Mouse (Mus musculus) embryonic facial prominence, embryonic 10.5 days (tissue): ENCODE data around the gene Cacna2d1. TPM values are rescaled to one million over a fixed set of nuclear protein-coding genes. Genes with fewer than 3 reads are reported as not detected.

Experiments used
- DNase-seq: peaks from one replicate; pipeline ENCODE4 v3.0.0-alpha.2; 2017; ENCODE audit warnings: low spot score
- H3K27ac ChIP-seq: fragments of 300-500 bp; sonication (generic); replicated peaks from 2 replicates; pipeline ENCODE4 v1.5.1; 2016; ENCODE audit warnings: mild to moderate bottlenecking
- H3K27me3 ChIP-seq: fragments of 300-500 bp; sonication (generic); replicated peaks from 2 replicates; pipeline ENCODE4 v1.6.1; 2016; ENCODE audit warnings: low read depth, mild to moderate bottlenecking; ENCODE audit not compliant: poor library complexity, severe bottlenecking
- H3K36me3 ChIP-seq: fragments of 300-500 bp; sonication (generic); replicated peaks from 2 replicates; pipeline ENCODE4 v1.6.1; 2016; ENCODE audit warnings: mild to moderate bottlenecking, moderate library complexity
- H3K4me1 ChIP-seq: fragments of 300-500 bp; sonication (generic); 2 replicates; pipeline ENCODE4 v1.6.1; 2016
- H3K4me3 ChIP-seq: fragments of 300-500 bp; sonication (generic); 2 replicates; pipeline ENCODE4 v1.5.1; 2016; ENCODE audit warnings: mild to moderate bottlenecking, moderate library complexity
- H3K9me3 ChIP-seq: fragments of 300-500 bp; sonication (generic); 2 replicates; pipeline ENCODE4 v1.6.1; 2016; ENCODE audit warnings: mild to moderate bottlenecking
- WGBS: fragments of 180-500 bp; shearing (Covaris S2); methylation state at CpG from one replicate; pipeline ENCODE4 v1.1.7; 2016; 5-methylcytosine and 5-hydroxymethylcytosine counted together
- polyA plus RNA-seq: library from polyadenylated mRNA; unstranded; fragments of >200 nt; fragmentation: Nextera tagmentation; extraction: Ambion mirVana; gene quantifications from 2 replicates; pipeline ENCODE4 v1.2.1, GENCODE M21; 2016

Cacna2d1 gene
- polyA plus RNA-seq = 6.0 and 8.2 TPM in 2 replicates

GRCm38 (mm10) chr5:15934376-15935233, at the start of gene Cacna2d1:
Gene Cacna2d1, plus strand, starts transcription at chr5:15934691.
- Histone ChIP-seq H3K27ac (peak within 1 kb of the TSS; percentile 93), H3K36me3 (no peaks in the 10 kb centered on the region), H3K27me3 (peaks cover 95% of the 10 kb centered on the region), H3K4me3 (peak within 1 kb of the TSS; percentile 72), H3K4me1 (peaks cover 17% of the 10 kb centered on the region), H3K9me3 (no peaks in the 10 kb centered on the region)
- under 1% methylated on average over 120 of the region's 120 CpGs for WGBS
- DNase-seq = peak; percentile 80

- no peak overlapping the region for H3K4me3 ChIP-seq
- H3K4me1 ChIP-seq = no peaks in the 10 kb centered on the region; the same call in 1 of the 2 replicates
- no peak overlapping the region for H3K27ac ChIP-seq
- no peaks in the 10 kb centered on the region for H3K36me3 ChIP-seq
- 46% methylated on average over 2 of the region's 2 CpGs for WGBS
- H3K9me3 ChIP-seq = no peaks in the 10 kb centered on the region
- no peaks in the 10 kb centered on the region for H3K27me3 ChIP-seq
- DNase-seq = no peak
Measured at GRCm38 (mm10) chr5:15895098-15895497, 39.4 kb upstream of the Cacna2d1 start.

GRCm38 (mm10) chr5:15896706-15897105, 37.8 kb upstream of the Cacna2d1 start:
- 54% methylated on average over 3 of the region's 3 CpGs for WGBS
- Histone ChIP-seq H3K27me3 (no peaks in the 10 kb centered on the region), H3K4me1 (no peaks in the 10 kb centered on the region; the same call in 1 of the 2 replicates), H3K4me3 (no peak overlapping the region), H3K27ac (no peak overlapping the region), H3K9me3 (0 out of 2 replicates have a peak, but pooled peaks cover 4% of the 10 kb centered on the region), H3K36me3 (no peaks in the 10 kb centered on the region)
- DNase-seq = peak; percentile 21

- no peaks in the 10 kb centered on the region for H3K27me3 ChIP-seq
- no peaks in the 10 kb centered on the region for H3K9me3 ChIP-seq
- no peaks in the 10 kb centered on the region for H3K36me3 ChIP-seq
- no peak overlapping the region for H3K4me3 ChIP-seq
- DNase-seq = no peak
- H3K4me1 ChIP-seq = no peaks in the 10 kb centered on the region
- WGBS = 60% methylated on average over 3 of the region's 3 CpGs
- H3K27ac ChIP-seq = no peak overlapping the region
Measured at GRCm38 (mm10) chr5:15906446-15906845, 28.0 kb upstream of the Cacna2d1 start.

GRCm38 (mm10) chr5:15914931-15915330, 19.6 kb upstream of the Cacna2d1 start:
- no peak for DNase-seq
- Histone ChIP-seq H3K36me3 (no peaks in the 10 kb centered on the region), H3K4me1 (no peaks in the 10 kb centered on the region), H3K9me3 (no peaks in the 10 kb centered on the region), H3K27ac (no peak overlapping the region), H3K27me3 (no peaks in the 10 kb centered on the region), H3K4me3 (no peak overlapping the region)
- WGBS = 78% methylated on average over 1 of the region's 1 CpGs

- H3K27me3 ChIP-seq = peaks cover 43% of the 10 kb centered on the region
- WGBS = 73% methylated on average over 6 of the region's 6 CpGs
- DNase-seq = no peak
Measured at GRCm38 (mm10) chr5:15928506-15928905, 6.0 kb upstream of the Cacna2d1 start.

GRCm38 (mm10) chr5:15933017-15933416, 1.5 kb upstream of the Cacna2d1 start:
- peak; percentile 11 for DNase-seq
- H3K4me3 ChIP-seq = no peak overlapping the region
- no peak overlapping the region for H3K27ac ChIP-seq
- no peaks in the 10 kb centered on the region for H3K36me3 ChIP-seq
- 9% methylated on average over 6 of the region's 6 CpGs for WGBS
- H3K4me1 ChIP-seq = peaks cover 17% of the 10 kb centered on the region
- no peaks in the 10 kb centered on the region for H3K9me3 ChIP-seq
- H3K27me3 ChIP-seq = peaks cover 83% of the 10 kb centered on the region

More at GRCm38 (mm10) chr5:15928506-15928905, 6.0 kb upstream of the Cacna2d1 start:
- no peaks in the 10 kb centered on the region for H3K9me3 ChIP-seq
- H3K27ac ChIP-seq = no peak overlapping the region
- no peaks in the 10 kb centered on the region for H3K36me3 ChIP-seq
- H3K4me3 ChIP-seq = no peak overlapping the region
- H3K4me1 ChIP-seq = peaks cover 2% of the 10 kb centered on the region

- H3K36me3 ChIP-seq = no peaks in the 10 kb centered on the region
- peak overlapping the region; percentile 93 for H3K27ac ChIP-seq
- no peaks in the 10 kb centered on the region for H3K9me3 ChIP-seq
- H3K4me1 ChIP-seq = peaks cover 17% of the 10 kb centered on the region
- H3K4me3 ChIP-seq = peak overlapping the region; percentile 72
- WGBS = 3% methylated on average over 17 of the region's 17 CpGs
- no peak for DNase-seq
- peaks cover 91% of the 10 kb centered on the region for H3K27me3 ChIP-seq
Measured at GRCm38 (mm10) chr5:15933581-15934375, 713 bp upstream of the Cacna2d1 start.

- Histone ChIP-seq H3K27ac (peak overlapping the region; percentile 93), H3K4me3 (peak overlapping the region; percentile 72), H3K36me3 (no peaks in the 10 kb centered on the region), H3K9me3 (no peaks in the 10 kb centered on the region), H3K4me1 (peaks cover 17% of the 10 kb centered on the region), H3K27me3 (peaks cover 89% of the 10 kb centered on the region)
- DNase-seq = no peak
- WGBS = under 1% methylated on average over 27 of the region's 27 CpGs
Measured at GRCm38 (mm10) chr5:15935234-15935728, 790 bp downstream of the Cacna2d1 start.

- H3K27me3 ChIP-seq = peaks cover 81% of the 10 kb centered on the region
- WGBS = 22% methylated on average over 14 of the region's 14 CpGs
- no peaks in the 10 kb centered on the region for H3K9me3 ChIP-seq
- peak overlapping the region; percentile 72 for H3K4me3 ChIP-seq
- DNase-seq = no peak
- peak overlapping the region; percentile 93; the same call in 1 of the 2 replicates for H3K27ac ChIP-seq
- H3K36me3 ChIP-seq = no peaks in the 10 kb centered on the region
- peaks cover 17% of the 10 kb centered on the region for H3K4me1 ChIP-seq
Measured at GRCm38 (mm10) chr5:15935831-15936710, 1.6 kb downstream of the Cacna2d1 start.

- Histone ChIP-seq H3K27me3 (peaks cover 38% of the 10 kb centered on the region), H3K4me3 (no peak overlapping the region), H3K27ac (no peak overlapping the region), H3K36me3 (no peaks in the 10 kb centered on the region), H3K4me1 (no peaks in the 10 kb centered on the region), H3K9me3 (0 out of 2 replicates have a peak, but pooled peaks cover 3% of the 10 kb centered on the region)
- no peak for DNase-seq
- WGBS = 51% methylated on average over 6 of the region's 6 CpGs
Measured at GRCm38 (mm10) chr5:15941191-15941725, 6.8 kb downstream of the Cacna2d1 start.
